Mouse (Mus musculus) CH12.LX (cell line): ENCODE results near the gene Trim9. TPM values are rescaled to one million over a fixed set of nuclear protein-coding genes. Genes with fewer than 3 reads are reported as not detected.

Source experiments
- DNase-seq: peaks from one replicate; pipeline ENCODE4 v3.0.0-alpha.2; 2013; ENCODE audit errors: extremely low read depth
- H3K27ac ChIP-seq: 2 replicates; pipeline ENCODE4 v1.5.1; 2012; ENCODE audit warnings: low read depth, mild to moderate bottlenecking, control low read depth, moderate library complexity; ENCODE audit not compliant: insufficient read depth
- H3K27me3 ChIP-seq: replicated peaks from 2 replicates; pipeline ENCODE3; 2012; ENCODE audit warnings: inconsistent platforms
- H3K36me3 ChIP-seq, 2 experiments: replicated peaks in 1 of 2; 2 replicates each; pipeline versions ENCODE3 to v1.6.1; 2012; ENCODE audit warnings: inconsistent platforms in 1 of 2, low read length in 1 of 2, mild to moderate bottlenecking in 1 of 2, mixed read lengths in 1 of 2, moderate library complexity in 1 of 2; ENCODE audit not compliant: control insufficient read depth in 1 of 2, insufficient read depth in 1 of 2
- H3K4me1 ChIP-seq, 2 experiments: 2 replicates each; pipeline ENCODE4 v1.6.1; 2012; ENCODE audit warnings: inconsistent platforms in 1 of 2, moderate library complexity in 1 of 2; ENCODE audit not compliant: insufficient read depth in 2 of 2, control insufficient read depth in 1 of 2
- H3K4me2 ChIP-seq: 2 replicates; pipeline ENCODE4 v1.6.1; 2012; ENCODE audit warnings: low read depth, mild to moderate bottlenecking, control low read depth; ENCODE audit not compliant: poor library complexity, insufficient read depth, severe bottlenecking
- H3K4me3 ChIP-seq, 3 experiments: fragments of 150-350 bp in 1 of 3; sonication (generic) in 1 of 3; replicated peaks in 1 of 3; 2 replicates each; pipeline versions ENCODE3 to v1.5.1; 2011 to 2012; ENCODE audit warnings: low read depth in 2 of 3, low read length in 2 of 3, mild to moderate bottlenecking in 2 of 3, moderate library complexity in 2 of 3, control low read depth in 1 of 3, improper control_type of control experiment in 1 of 3, inconsistent platforms in 1 of 3, mixed read lengths in 1 of 3; ENCODE audit not compliant: poor library complexity in 1 of 3
- H3K79me2 ChIP-seq: replicated peaks from 2 replicates; pipeline ENCODE4 v1.6.1; 2012; ENCODE audit warnings: mild to moderate bottlenecking, moderate library complexity; ENCODE audit not compliant: control insufficient read depth, poor library complexity, insufficient read depth, severe bottlenecking; ENCODE audit errors: extremely low read depth
- H3K9ac ChIP-seq: 2 replicates; pipeline ENCODE4 v1.6.1; 2012; ENCODE audit warnings: low read depth, mild to moderate bottlenecking, control low read depth, moderate library complexity; ENCODE audit not compliant: insufficient read depth
- H3K9me3 ChIP-seq: replicated peaks from 2 replicates; pipeline ENCODE3; 2012; ENCODE audit warnings: low read length, inconsistent platforms, mixed read lengths
- BHLHE40 ChIP-seq: IDR thresholded peaks from 2 replicates; pipeline ENCODE4 v1.6.1; 2011; ENCODE audit warnings: mild to moderate bottlenecking, low read depth, low read length, improper control_type of control experiment
- CTCF ChIP-seq, 2 experiments: IDR thresholded peaks in 1 of 2; conservative IDR thresholded peaks in 1 of 2; 2 replicates each; pipeline ENCODE4 v1.5.1; 2011 to 2012; ENCODE audit warnings: low read depth in 2 of 2, low read length in 2 of 2, improper control_type of control experiment in 1 of 2, inconsistent platforms in 1 of 2, mild to moderate bottlenecking in 1 of 2, moderate library complexity in 1 of 2
- ETS1 ChIP-seq: conservative IDR thresholded peaks from 2 replicates; pipeline ENCODE4 v1.6.1; 2012; ENCODE audit warnings: low read depth, mild to moderate bottlenecking, inconsistent platforms, low read length, improper control_type of control experiment, moderate library complexity
- GABPA ChIP-seq: IDR thresholded peaks from 2 replicates; pipeline ENCODE4 v1.6.1; 2012; ENCODE audit warnings: low read depth, low read length, improper control_type of control experiment, inconsistent platforms; ENCODE audit not compliant: insufficient replicate concordance
- IRF4 ChIP-seq: IDR thresholded peaks from 2 replicates; pipeline ENCODE4 v1.6.1; 2014; ENCODE audit warnings: low read depth, mild to moderate bottlenecking, inconsistent platforms, low read length, improper control_type of control experiment
- JUN ChIP-seq: IDR thresholded peaks from 2 replicates; pipeline ENCODE4 v1.6.1; 2011; ENCODE audit warnings: low read depth, mild to moderate bottlenecking, low read length, improper control_type of control experiment, moderate library complexity; ENCODE audit not compliant: insufficient read depth
- KAT2A ChIP-seq: IDR thresholded peaks from 2 replicates; pipeline ENCODE4 v1.6.1; 2012; ENCODE audit warnings: low read length, improper control_type of control experiment, inconsistent platforms; ENCODE audit not compliant: insufficient replicate concordance
- MAFK ChIP-seq: IDR thresholded peaks from 2 replicates; pipeline ENCODE4 v1.6.1; 2011; ENCODE audit warnings: low read length, improper control_type of control experiment; ENCODE audit not compliant: insufficient replicate concordance
- MAX ChIP-seq: IDR thresholded peaks from 2 replicates; pipeline ENCODE4 v1.6.1; 2011; ENCODE audit warnings: low read length, improper control_type of control experiment
- NELFE ChIP-seq: IDR thresholded peaks from 2 replicates; pipeline ENCODE4 v1.6.1; 2011; ENCODE audit warnings: low read depth, low read length, improper control_type of control experiment
- NRF1 ChIP-seq: IDR thresholded peaks from 2 replicates; pipeline ENCODE4 v1.6.1; 2014; ENCODE audit warnings: low read depth, mild to moderate bottlenecking, inconsistent platforms, low read length, improper control_type of control experiment, moderate library complexity
- RCOR1 ChIP-seq: conservative IDR thresholded peaks from 2 replicates; pipeline ENCODE4 v1.6.1; 2012; ENCODE audit warnings: low read depth, mild to moderate bottlenecking, inconsistent platforms, low read length, improper control_type of control experiment
- SMC3 ChIP-seq: IDR thresholded peaks from 2 replicates; pipeline ENCODE4 v1.6.1; 2011; ENCODE audit warnings: low read depth, low read length, improper control_type of control experiment
- TCF12 ChIP-seq: IDR thresholded peaks from 2 replicates; pipeline ENCODE4 v1.6.1; 2014; ENCODE audit warnings: low read depth, mild to moderate bottlenecking, inconsistent platforms, low read length, improper control_type of control experiment
- UBTF ChIP-seq: IDR thresholded peaks from 2 replicates; pipeline ENCODE4 v1.6.1; 2012; ENCODE audit warnings: low read depth, mild to moderate bottlenecking, inconsistent platforms, low read length, improper control_type of control experiment, moderate library complexity
- ZC3H11A ChIP-seq: IDR thresholded peaks from 2 replicates; pipeline ENCODE4 v1.6.1; 2012; ENCODE audit warnings: low read depth, mild to moderate bottlenecking, inconsistent platforms, low read length, improper control_type of control experiment
- dilution Hi-C: fragments of 300-500 bp; cut with MboI; formaldehyde crosslinking; loops from 2 replicates; pipeline ENCODE4 v1.14.3; 2020; ENCODE audit warnings: low sequenced_read_pairs; ENCODE audit not compliant: extremely low pct_unique_long_range_greater_than_20kb, extremely low pct_ligation_motif_present
- in situ Hi-C: fragments of 300-500 bp; cut with MboI; formaldehyde crosslinking; loops from 3 replicates; pipeline ENCODE4 v1.14.3; 2019; ENCODE audit warnings: low sequenced_read_pairs, low pct_ligation_motif_present, low pct_unique_long_range_greater_than_20kb, mixed read lengths
- polyA plus RNA-seq: library from polyadenylated mRNA; unstranded; fragments of >175 nt; gene quantifications from 2 replicates; pipeline ENCODE4 v1.2.1, GENCODE M21; 2012; ENCODE audit warnings: low read depth; ENCODE audit not compliant: insufficient read length
- total RNA-seq, 2 experiments: library from RNA; depleted of rRNA; stranded (reverse); fragments of 300-350 nt in 1 of 2; fragments of >200 nt in 1 of 2; gene quantifications; 2 replicates each; pipeline ENCODE4 v1.2.3; 2012 to 2014

Gene Trim9
- total and polyA plus RNA-seq, 3 experiments: 0.07 TPM; not detected in 2

- Histone ChIP-seq H3K4me2 (no peak overlapping the region), H3K9ac (no peak overlapping the region), H3K79me2 (no peaks in the 10 kb centered on the region), H3K4me1 (no peaks in the 10 kb centered on the region), H3K9me3 (no peaks in the 10 kb centered on the region), H3K4me3 (no peak overlapping the region), H3K27ac (no peak overlapping the region), H3K36me3 (no peaks in the 10 kb centered on the region), H3K27me3 (no peaks in the 10 kb centered on the region)
- in situ Hi-C loops: no loop called here
- dilution Hi-C loops: no loop called here
- DNase-seq: no peak
- TF ChIP-seq TCF12: no peak
- TF ChIP-seq IRF4: no peak
- no peak for TF ChIP-seq ZC3H11A
- no peak for TF ChIP-seq BHLHE40
- TF ChIP-seq SMC3: no peak
- TF ChIP-seq MAX: no peak
- TF ChIP-seq JUN: no peak
- no peak for TF ChIP-seq UBTF
- no peak for TF ChIP-seq MAFK
- no peak for TF ChIP-seq KAT2A
- TF ChIP-seq NELFE: no peak
- no peak for TF ChIP-seq GABPA
- TF ChIP-seq RCOR1: no peak
- TF ChIP-seq NRF1: no peak
- no peak for TF ChIP-seq CTCF (conservative IDR thresholded peaks at IDR 0.05 in 1 of 2, IDR thresholded peaks at IDR 0.05 in 1 of 2; ENCODE audit: low read depth in 2 of 2, low read length in 2 of 2)
These were observed 43.8 kb upstream of the Trim9 start for GRCm38 (mm10) chr12:70391236-70391635.

- no peak overlapping the region for H3K27ac ChIP-seq
- no peak overlapping the region for H3K4me2 ChIP-seq
- H3K79me2 ChIP-seq: no peaks in the 10 kb centered on the region
- in situ Hi-C loops: no loop called here
- no peak for DNase-seq
- no peak for TF ChIP-seq BHLHE40
- no peak for TF ChIP-seq ETS1
- TF ChIP-seq ZC3H11A: no peak
- TF ChIP-seq IRF4: no peak
- no peak overlapping the region for H3K4me3 ChIP-seq
- dilution Hi-C loops: no loop called here
- H3K27me3 ChIP-seq: no peaks in the 10 kb centered on the region
- no peaks in the 10 kb centered on the region for H3K9me3 ChIP-seq
- no peaks in the 10 kb centered on the region for H3K4me1 ChIP-seq
- H3K36me3 ChIP-seq: no peaks in the 10 kb centered on the region
- no peak overlapping the region for H3K9ac ChIP-seq
These were observed 27.6 kb upstream of the Trim9 start for GRCm38 (mm10) chr12:70374976-70375375.
